Mouse (Mus musculus): ENCODE data around the gene Gm13277. TPM values are rescaled to one million over a fixed set of nuclear protein-coding genes. Genes with fewer than 3 reads are reported as not detected.
"Not testable (repeated sequence)": the region's sequence is repeated elsewhere in the genome, so short reads cannot be mapped to it uniquely, and the experiment has no call there.

Gene Gm13277
- polyA plus RNA-seq, 1 experiment from 2014 or later = not detected

GRCm38 (mm10) chr4:88797097-88797496 lies 8.7 kb downstream of the Gm13277 start, which contains the start of gene Gm13279:
Gene Gm13279 (plus strand): TSS chr4:88797397.
- H3K4me3 ChIP-seq (ENCODE audit: low read depth, low read length); H3K27me3 ChIP-seq (replicated peaks; ENCODE audit: control insufficient read depth, insufficient read depth, low read length); H3K4me1 ChIP-seq (replicated peaks; ENCODE audit: control insufficient read depth, insufficient read depth, low read length); H3K36me3 ChIP-seq (ENCODE audit: control insufficient read depth, insufficient read depth, low read length); H3K27ac ChIP-seq (ENCODE audit: low read depth); H3K9me3 ChIP-seq (ENCODE audit: control insufficient read depth, low read length); H3K4me2 ChIP-seq (ENCODE audit: low read length); ATAC-seq (replicated peaks; ENCODE audit: low FRiP score, low TSS enrichment, low read depth); H3K9ac ChIP-seq (ENCODE audit: low read length); DNase-seq (ENCODE audit: low spot score): not testable (repeated sequence)
- no CpG with 5 or more reads among the region's 28 CpGs for WGBS

GRCm38 (mm10) chr4:88799365-88799764 lies 10.9 kb downstream of the Gm13277 start, which contains the start of gene Gm13285:
Gene Gm13285 (plus strand): TSS chr4:88799665.
- H3K36me3 ChIP-seq (ENCODE audit: control insufficient read depth, insufficient read depth, low read length); H3K4me2 ChIP-seq (ENCODE audit: low read length); DNase-seq (ENCODE audit: low spot score); ATAC-seq (replicated peaks; ENCODE audit: low FRiP score, low TSS enrichment, low read depth); H3K4me1 ChIP-seq (replicated peaks; ENCODE audit: control insufficient read depth, insufficient read depth, low read length); H3K27me3 ChIP-seq (replicated peaks; ENCODE audit: control insufficient read depth, insufficient read depth, low read length); H3K27ac ChIP-seq (ENCODE audit: low read depth); H3K9me3 ChIP-seq (ENCODE audit: control insufficient read depth, low read length); H3K9ac ChIP-seq (ENCODE audit: low read length); H3K4me3 ChIP-seq (ENCODE audit: low read depth, low read length): not testable (repeated sequence)
- WGBS = 0% methylated on average over 1 of the region's 7 CpGs

DNA sequence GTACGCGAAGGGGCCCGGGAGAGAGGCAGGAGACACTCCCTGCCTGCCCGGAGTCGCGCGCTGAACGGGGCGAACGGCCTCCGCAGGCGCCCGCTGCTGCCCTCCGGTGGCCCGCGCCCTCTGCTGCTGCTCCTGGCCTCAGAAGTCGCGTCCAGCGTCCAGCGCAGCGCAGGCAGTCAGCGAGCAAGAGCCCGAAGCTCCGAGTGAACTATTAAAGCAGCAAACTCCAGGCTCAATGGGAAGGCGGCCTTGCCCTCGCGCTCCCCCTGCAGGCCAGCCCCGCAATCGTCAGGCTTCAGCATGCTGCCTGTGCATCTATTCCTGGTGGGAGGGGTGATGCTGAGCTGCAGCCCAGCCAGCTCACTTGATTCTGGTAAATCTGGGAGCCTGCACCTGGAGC lies 14.5 kb downstream of the Gm13277 start, which contains the start of gene Gm13287:
Gm13287 (plus strand) TSS at position 301 of the 400 bp plus-strand sequence.
- not testable (repeated sequence) for ATAC-seq (replicated peaks; ENCODE audit: low FRiP score, low TSS enrichment, low read depth); H3K27me3 ChIP-seq (replicated peaks; ENCODE audit: control insufficient read depth, insufficient read depth, low read length); H3K27ac ChIP-seq (ENCODE audit: low read depth); H3K9ac ChIP-seq (ENCODE audit: low read length); H3K36me3 ChIP-seq (ENCODE audit: control insufficient read depth, insufficient read depth, low read length); H3K9me3 ChIP-seq (ENCODE audit: control insufficient read depth, low read length); H3K4me1 ChIP-seq (replicated peaks; ENCODE audit: control insufficient read depth, insufficient read depth, low read length); DNase-seq (ENCODE audit: low spot score); H3K4me2 ChIP-seq (ENCODE audit: low read length); H3K4me3 ChIP-seq (ENCODE audit: low read depth, low read length)
- WGBS = no CpG with 5 or more reads among the region's 29 CpGs

DNA sequence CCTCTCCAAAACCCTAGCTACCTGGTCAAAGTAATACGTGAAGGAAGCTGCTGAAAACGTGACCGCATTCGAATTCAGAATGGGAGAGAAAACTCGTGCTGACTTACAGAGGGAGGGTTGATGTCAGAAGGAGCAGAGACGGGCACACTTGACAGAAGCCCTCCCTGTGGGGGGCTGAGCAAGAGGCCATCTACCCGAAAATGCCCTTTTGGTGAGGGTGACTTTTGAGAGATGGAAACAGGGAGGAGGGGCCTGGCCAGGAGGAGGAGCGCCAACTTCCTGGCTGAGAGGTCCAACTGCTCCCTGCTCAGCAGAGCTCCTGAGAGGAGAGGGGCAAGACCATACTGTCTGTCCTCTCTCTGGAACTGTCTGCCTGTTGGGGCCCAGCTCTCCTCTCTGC lies 16.8 kb downstream of the Gm13277 start, which contains the start of gene Gm13288:
Gm13288 (plus strand) TSS at position 301 of the 400 bp plus-strand sequence.
- DNase-seq (ENCODE audit: low spot score); H3K36me3 ChIP-seq (ENCODE audit: control insufficient read depth, insufficient read depth, low read length); H3K4me1 ChIP-seq (replicated peaks; ENCODE audit: control insufficient read depth, insufficient read depth, low read length); H3K4me2 ChIP-seq (ENCODE audit: low read length); H3K4me3 ChIP-seq (ENCODE audit: low read depth, low read length); H3K27ac ChIP-seq (ENCODE audit: low read depth); H3K9ac ChIP-seq (ENCODE audit: low read length); H3K9me3 ChIP-seq (ENCODE audit: control insufficient read depth, low read length); ATAC-seq (replicated peaks; ENCODE audit: low FRiP score, low TSS enrichment, low read depth); H3K27me3 ChIP-seq (replicated peaks; ENCODE audit: control insufficient read depth, insufficient read depth, low read length): not testable (repeated sequence)
- no CpG with 5 or more reads among the region's 8 CpGs for WGBS

GRCm38 (mm10) chr4:88805761-88806160 lies 17.3 kb downstream of the Gm13277 start:
- H3K4me3 ChIP-seq (ENCODE audit: low read depth, low read length); H3K9ac ChIP-seq (ENCODE audit: low read length); H3K36me3 ChIP-seq (ENCODE audit: control insufficient read depth, insufficient read depth, low read length); H3K27me3 ChIP-seq (replicated peaks; ENCODE audit: control insufficient read depth, insufficient read depth, low read length); DNase-seq (ENCODE audit: low spot score); ATAC-seq (replicated peaks; ENCODE audit: low FRiP score, low TSS enrichment, low read depth); H3K4me1 ChIP-seq (replicated peaks; ENCODE audit: control insufficient read depth, insufficient read depth, low read length); H3K27ac ChIP-seq (ENCODE audit: low read depth); H3K9me3 ChIP-seq (ENCODE audit: control insufficient read depth, low read length); H3K4me2 ChIP-seq (ENCODE audit: low read length): not testable (repeated sequence)
- 1% methylated on average over 9 of the region's 34 CpGs for WGBS

- Histone ChIP-seq H3K27ac (ENCODE audit: low read depth) (no peak within 1 kb of the TSS), H3K9ac (ENCODE audit: low read length) (no peak within 1 kb of the TSS), H3K4me1 (replicated peaks; ENCODE audit: control insufficient read depth, insufficient read depth, low read length) (no peaks in the 10 kb centered on the region), H3K27me3 (replicated peaks; ENCODE audit: control insufficient read depth, insufficient read depth, low read length) (no peaks in the 10 kb centered on the region), H3K4me2 (ENCODE audit: low read length) (no peak within 1 kb of the TSS), H3K4me3 (ENCODE audit: low read depth, low read length) (no peak within 1 kb of the TSS), H3K36me3 (ENCODE audit: control insufficient read depth, insufficient read depth, low read length) (no peaks in the 10 kb centered on the region), H3K9me3 (ENCODE audit: control insufficient read depth, low read length) (no peaks in the 10 kb centered on the region)
- 64% methylated on average over 3 of the region's 3 CpGs for WGBS
- ATAC-seq (replicated peaks; ENCODE audit: low FRiP score, low TSS enrichment, low read depth) (no peak), DNase-seq (ENCODE audit: low spot score) (no peak)
Observed at GRCm38 (mm10) chr4:88815928-88816327, 27.5 kb downstream of the Gm13277 start, which contains the start of gene Ifna7. Gene Ifna7 (plus strand): TSS chr4:88816228.

GRCm38 (mm10) chr4:88819659-88820058 lies 31.2 kb downstream of the Gm13277 start, which contains the start of gene Ifna11:
Gene Ifna11 (plus strand): TSS chr4:88819959.
- Histone ChIP-seq H3K36me3 (ENCODE audit: control insufficient read depth, insufficient read depth, low read length) (no peaks in the 10 kb centered on the region), H3K27ac (ENCODE audit: low read depth) (no peak within 1 kb of the TSS), H3K4me1 (replicated peaks; ENCODE audit: control insufficient read depth, insufficient read depth, low read length) (no peaks in the 10 kb centered on the region), H3K4me2 (ENCODE audit: low read length) (no peak within 1 kb of the TSS), H3K9me3 (ENCODE audit: control insufficient read depth, low read length) (no peaks in the 10 kb centered on the region), H3K27me3 (replicated peaks; ENCODE audit: control insufficient read depth, insufficient read depth, low read length) (no peaks in the 10 kb centered on the region), H3K4me3 (ENCODE audit: low read depth, low read length) (no peak within 1 kb of the TSS), H3K9ac (ENCODE audit: low read length) (no peak within 1 kb of the TSS)
- whole genome bisulfite sequencing = 91% methylated on average over 1 of the region's 1 CpGs
- no peak for ATAC-seq (replicated peaks; ENCODE audit: low FRiP score, low TSS enrichment, low read depth)
- no peak for DNase-seq (ENCODE audit: low spot score)

- DNase-seq (ENCODE audit: low spot score) (no peak), ATAC-seq (replicated peaks; ENCODE audit: low FRiP score, low TSS enrichment, low read depth) (no peak)
- H3K4me2 ChIP-seq (ENCODE audit: low read length) = no peak overlapping the region
- WGBS = 24% methylated on average over 4 of the region's 4 CpGs
- H3K36me3 ChIP-seq (ENCODE audit: control insufficient read depth, insufficient read depth, low read length) = no peaks in the 10 kb centered on the region
- H3K4me1 ChIP-seq (replicated peaks; ENCODE audit: control insufficient read depth, insufficient read depth, low read length) = no peaks in the 10 kb centered on the region
- H3K27ac ChIP-seq (ENCODE audit: low read depth) = no peak overlapping the region
- H3K9ac ChIP-seq (ENCODE audit: low read length) = no peak overlapping the region
- H3K4me3 ChIP-seq (ENCODE audit: low read depth, low read length) = no peak overlapping the region
- no peaks in the 10 kb centered on the region for H3K27me3 ChIP-seq (replicated peaks; ENCODE audit: control insufficient read depth, insufficient read depth, low read length)
- no peaks in the 10 kb centered on the region for H3K9me3 ChIP-seq (ENCODE audit: control insufficient read depth, low read length)
Observed at GRCm38 (mm10) chr4:88822995-88823394, 34.6 kb downstream of the Gm13277 start.

DNA sequence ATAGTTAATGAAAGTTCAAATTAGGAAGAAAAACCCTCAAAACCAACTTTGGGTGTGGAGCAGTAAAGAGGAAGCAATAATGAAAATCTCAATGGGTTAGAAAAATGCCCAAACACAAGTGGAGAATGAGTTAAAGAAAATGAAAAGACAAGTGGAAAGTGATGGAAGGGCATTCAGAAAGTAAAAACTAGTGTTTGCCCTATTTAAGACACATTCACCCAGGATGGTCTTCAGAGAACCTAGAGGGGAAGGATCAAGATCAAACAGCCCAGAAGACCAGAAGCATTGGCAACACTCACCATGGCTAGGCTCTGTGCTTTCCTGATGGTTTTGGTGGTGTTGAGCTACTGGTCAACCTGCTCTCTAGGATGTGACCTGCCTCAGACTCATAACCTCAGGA lies 38.7 kb downstream of the Gm13277 start, which contains the start of gene Ifna6:
Ifna6 (plus strand) TSS at position 301 of the 400 bp plus-strand sequence.
- not testable (repeated sequence) for H3K27me3 ChIP-seq (replicated peaks; ENCODE audit: control insufficient read depth, insufficient read depth, low read length); ATAC-seq (replicated peaks; ENCODE audit: low FRiP score, low TSS enrichment, low read depth); DNase-seq (ENCODE audit: low spot score); H3K4me1 ChIP-seq (replicated peaks; ENCODE audit: control insufficient read depth, insufficient read depth, low read length); H3K4me3 ChIP-seq (ENCODE audit: low read depth, low read length); H3K9me3 ChIP-seq (ENCODE audit: control insufficient read depth, low read length); H3K36me3 ChIP-seq (ENCODE audit: control insufficient read depth, insufficient read depth, low read length); H3K27ac ChIP-seq (ENCODE audit: low read depth); H3K9ac ChIP-seq (ENCODE audit: low read length); H3K4me2 ChIP-seq (ENCODE audit: low read length)
